Mouse (Mus musculus) left cerebral cortex, postnatal 36 days (tissue): ENCODE data around the gene Rtn4rl1. TPM values are rescaled to one million over a fixed set of nuclear protein-coding genes. Genes with fewer than 3 reads are reported as not detected.

ENCODE experiments used
- DNase-seq, 2 experiments: peaks; one replicate each; pipeline ENCODE4 v3.0.0; 2021 to 2022; ENCODE audit warnings: low spot score in 2 of 2, mixed read lengths in 1 of 2
- intact Hi-C: fragments of 180-260 bp; cut with DNase I; formaldehyde crosslinking; loops from one replicate; pipeline ENCODE4 v1.15.1; 2025
- total RNA-seq, 2 experiments: library from RNA; stranded (reverse); gene quantifications; 2 replicates each; pipeline ENCODE4 v1.2.3; 2021

Gene Rtn4rl1
- total RNA-seq, 2 experiments from 2014 or later, result 83.5 to 88.3 TPM

DNA sequence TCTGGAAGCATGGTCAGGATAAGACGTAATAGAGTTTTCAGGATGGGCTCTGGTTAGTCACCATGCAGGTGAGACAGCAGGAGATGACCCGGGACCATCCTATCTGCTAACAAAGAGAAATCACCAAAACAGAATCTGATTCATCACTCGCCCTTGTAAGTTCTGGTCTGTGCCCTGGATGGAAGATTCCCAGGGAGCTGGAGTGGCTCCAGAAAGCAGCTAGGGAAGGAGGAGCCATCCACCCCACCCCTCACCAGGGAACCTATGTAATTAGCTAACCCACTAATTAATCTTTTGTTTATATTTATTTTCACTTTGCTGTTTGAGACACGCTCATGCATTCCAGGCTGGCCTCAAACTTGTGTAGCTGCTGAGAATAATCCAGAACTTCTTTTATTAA lies 38.9 kb downstream of the Rtn4rl1 start:
- intact Hi-C loops, result loop anchor here (5.0 kb wide), 2 partner anchors 40 to 60 kb away; partner anchors contain the start of genes Dph1 and Rtn4rl1
- no peak for DNase-seq

DNA sequence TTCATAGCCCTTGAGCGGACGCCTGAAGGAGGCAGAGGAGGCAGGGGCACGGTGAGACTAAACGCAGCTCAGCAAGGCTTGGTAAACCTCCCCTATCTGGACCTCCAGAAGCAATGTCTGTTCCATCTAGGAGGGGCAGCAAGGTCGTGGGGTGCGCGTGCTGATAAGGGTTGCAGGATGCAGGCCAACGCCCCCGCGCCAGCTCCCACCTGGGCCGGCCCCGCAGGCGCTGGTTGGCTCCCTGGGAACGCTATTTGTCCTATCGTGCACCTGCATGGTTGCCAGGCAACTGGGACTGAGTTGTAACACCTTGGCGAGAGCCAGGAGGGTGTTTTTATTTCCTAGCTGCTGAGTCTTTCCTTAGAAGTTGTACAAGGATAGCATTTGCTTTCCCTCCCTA lies 41.2 kb downstream of the Rtn4rl1 start:
- peak in 1 of 2 experiments; percentile 26 for DNase-seq
- intact Hi-C loops, result loop anchor here (5.0 kb wide), 2 partner anchors 42 to 58 kb away; partner anchors contain the start of genes Dph1 and Rtn4rl1

DNA sequence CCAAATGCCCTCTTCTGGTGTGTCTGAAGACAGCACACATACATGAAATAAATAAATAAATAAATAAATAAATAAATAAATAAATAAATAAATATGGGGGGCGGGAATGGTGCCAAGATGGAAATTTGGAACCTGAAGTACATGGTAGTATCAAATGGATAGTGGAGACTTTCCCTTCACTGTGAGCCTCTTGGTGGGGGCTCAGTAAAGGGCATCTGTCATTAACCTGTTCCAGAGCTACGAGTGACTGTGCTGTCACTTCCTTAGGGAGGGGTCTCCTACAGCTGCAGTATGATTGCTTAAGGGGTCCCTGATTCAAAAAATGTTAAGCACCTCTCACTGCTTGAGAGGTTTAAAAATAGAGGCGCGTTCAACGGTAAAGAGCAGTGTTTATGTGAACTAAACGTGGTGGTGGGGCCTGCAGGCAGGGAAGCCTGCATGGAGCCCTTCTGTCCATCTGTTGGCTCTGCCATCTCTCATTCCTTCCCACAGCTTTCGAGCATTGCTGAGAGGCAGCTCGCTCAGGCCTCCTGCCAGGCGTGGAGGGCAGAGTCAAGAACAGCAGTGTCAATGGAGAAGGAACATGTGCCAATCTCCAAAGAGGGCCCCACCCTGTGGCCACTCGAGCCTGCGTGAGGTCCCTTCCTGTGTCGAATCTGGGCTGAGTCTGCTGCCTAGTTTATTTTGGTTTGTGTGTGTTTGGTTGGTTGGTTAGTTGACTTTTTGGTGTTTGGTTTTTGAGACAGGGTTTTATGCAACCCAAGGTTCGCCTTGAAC lies 46.8 kb downstream of the Rtn4rl1 start:
- no peak for DNase-seq
- intact Hi-C loops, result no loop called here

DNA sequence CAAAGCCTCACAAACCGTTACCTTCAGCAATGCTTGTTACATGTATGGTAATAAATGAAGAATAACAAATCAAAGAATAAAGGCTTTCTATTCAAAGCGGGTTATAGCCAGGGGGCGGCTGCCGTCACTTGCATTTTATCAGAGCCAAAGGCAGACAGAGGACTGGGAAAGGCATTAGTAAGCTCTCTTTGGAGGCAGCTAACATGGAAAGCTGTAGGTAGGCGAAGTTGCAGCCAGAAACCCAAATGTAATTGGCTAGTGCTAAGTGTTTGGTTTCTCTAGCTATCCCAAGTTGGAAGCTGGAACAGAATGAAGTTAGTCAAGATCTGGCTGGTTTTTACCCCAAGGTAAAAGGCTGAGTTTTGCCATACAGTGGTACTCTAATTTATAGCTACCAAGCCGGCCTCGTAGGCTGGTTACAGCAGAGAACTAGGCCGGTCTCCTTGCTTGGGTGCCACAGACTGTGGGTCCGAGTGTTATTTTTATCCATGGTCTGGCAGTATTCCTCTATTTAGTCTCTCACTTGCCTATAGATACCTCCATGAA lies 49.2 kb downstream of the Rtn4rl1 start:
- intact Hi-C loops, result no loop called here
- no peak for DNase-seq

DNA sequence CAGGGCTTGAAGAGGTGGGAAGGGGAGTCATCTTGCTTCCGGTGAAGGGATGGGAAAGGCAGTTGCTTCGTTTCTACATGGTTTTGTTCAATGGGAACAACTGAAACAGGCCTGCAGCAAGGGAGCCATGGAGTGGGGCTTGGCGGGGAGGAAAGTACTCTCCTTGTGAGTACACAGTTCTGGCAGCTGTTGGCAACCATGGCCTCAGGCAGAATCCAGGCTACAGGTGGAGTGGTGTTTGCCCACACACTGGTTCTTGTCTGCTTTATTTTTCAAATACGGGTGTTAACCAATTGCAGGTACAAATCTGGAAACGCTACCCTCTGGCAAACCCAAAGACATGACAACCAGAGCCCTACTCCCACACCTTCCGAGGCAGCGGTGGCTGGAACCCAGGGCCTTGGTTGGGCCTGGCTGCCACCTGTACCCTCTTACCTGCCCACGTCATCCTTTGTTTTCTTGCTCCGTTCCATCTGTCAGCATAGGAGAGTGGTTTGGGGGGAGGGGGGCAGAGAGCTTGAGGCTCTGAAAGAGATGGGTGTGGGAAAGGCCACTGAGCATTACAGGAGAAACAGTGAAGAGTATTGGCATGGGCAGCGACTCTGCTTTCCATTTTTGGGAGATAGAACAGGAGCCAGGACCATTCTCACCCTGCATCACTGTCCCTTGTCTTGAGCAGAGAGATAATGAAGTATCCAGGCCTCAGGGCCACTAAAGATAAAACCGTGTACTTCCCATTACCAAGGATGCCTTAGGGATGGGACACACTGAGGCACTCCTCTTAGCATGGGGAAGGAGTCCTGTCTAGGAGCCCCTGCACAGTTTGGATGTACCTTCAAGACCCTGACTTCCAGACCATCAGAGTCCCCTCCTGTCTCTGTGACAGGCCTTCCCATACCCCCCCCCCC lies 51.0 kb downstream of the Rtn4rl1 start:
- intact Hi-C loops, result no loop called here
- no peak for DNase-seq

DNA sequence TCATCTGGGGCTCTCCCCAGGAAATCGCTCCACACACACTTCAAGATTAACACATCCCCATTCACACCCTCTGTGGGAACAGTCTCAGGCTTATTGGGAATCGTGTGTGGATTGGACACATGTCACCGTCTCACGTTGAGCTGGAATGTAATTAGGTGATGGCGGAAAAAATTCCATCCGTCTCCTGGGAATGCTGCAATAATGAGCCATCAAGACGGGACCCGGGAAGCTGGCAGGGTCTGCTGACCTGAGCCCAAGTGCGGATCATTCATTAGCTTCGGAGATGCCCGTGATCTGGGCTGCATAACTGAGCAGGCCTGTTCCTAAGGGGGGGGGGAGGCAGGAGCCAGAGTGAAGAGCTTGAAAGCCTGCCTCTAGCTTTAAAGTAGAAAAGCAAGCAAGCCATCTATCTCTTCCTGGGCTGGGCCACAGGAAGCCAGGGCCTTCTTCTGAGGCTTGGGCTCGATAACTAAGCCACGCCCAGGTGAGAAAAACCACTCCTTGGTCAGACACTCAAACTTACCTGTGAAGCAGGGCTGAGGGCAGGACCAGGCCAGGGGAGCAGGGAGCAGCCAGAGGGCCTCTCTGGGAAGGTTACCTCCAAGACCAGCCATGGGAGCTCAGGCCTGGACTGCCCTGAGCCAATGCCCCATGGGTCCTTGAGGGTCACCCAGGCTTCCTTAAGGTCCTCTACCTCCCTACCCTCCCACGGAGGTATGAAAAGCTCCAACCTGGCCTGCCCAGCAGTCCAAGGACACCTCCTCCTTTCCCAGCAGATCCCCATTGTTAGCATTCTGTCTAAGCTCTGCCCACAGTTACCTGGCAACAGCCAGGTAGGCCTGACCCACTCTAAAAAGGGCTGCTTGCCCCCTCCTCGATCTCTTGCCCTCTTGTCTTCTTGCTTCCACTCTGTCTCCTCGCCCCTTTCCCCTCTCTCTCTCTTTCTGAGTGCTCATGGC lies 52.1 kb downstream of the Rtn4rl1 start:
- no peak for DNase-seq
- intact Hi-C loops, result no loop called here

DNA sequence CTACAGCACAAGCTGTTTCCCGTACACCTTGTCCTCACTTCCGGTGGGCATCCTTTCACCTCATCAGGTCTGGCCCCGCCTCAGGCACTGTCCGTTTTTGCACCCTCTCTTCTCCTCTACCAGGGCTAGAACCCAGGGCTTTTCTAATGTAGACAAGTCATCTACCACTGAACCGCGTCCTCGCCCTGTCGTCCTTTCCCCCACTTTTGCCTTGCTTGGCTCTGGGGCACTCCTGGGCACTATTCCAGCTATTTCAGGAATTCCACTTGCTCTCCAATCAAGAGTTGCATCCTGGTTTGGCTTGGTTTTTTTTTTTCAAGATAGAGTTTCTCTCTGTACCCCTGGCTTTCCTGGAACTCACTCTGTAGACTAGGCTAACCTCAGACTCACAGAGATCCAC lies 53.0 kb downstream of the Rtn4rl1 start:
- intact Hi-C loops, result no loop called here
- DNase-seq, result no peak

DNA sequence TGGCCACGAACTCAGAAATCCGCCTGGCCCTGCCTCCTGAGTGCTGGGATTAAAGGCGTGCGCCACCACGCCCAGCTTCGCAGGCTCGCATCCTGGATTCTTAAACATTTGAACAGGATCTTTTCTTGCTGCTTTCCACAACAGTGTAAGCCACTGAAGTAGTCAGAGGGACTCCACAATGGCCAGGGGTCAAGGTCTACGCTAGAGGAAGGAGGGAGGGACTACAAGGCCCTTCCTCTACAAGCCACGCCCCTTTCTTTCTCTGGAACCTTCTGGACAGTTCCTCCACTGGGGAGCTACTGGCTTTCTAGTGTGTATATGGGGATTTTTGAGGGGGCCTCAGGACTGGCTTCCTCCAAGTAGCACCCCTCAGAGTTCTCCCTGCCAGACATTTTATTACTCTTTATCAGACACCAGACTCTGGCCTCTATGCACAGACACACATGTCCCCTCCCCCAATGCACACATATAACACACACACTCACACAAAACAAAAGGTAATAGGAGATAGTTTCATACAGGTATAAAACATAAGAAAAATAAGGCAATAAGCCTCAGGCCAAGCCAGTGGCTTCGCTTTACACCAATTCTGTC lies 53.7 kb downstream of the Rtn4rl1 start:
- intact Hi-C loops, result no loop called here
- DNase-seq, result no peak

DNA sequence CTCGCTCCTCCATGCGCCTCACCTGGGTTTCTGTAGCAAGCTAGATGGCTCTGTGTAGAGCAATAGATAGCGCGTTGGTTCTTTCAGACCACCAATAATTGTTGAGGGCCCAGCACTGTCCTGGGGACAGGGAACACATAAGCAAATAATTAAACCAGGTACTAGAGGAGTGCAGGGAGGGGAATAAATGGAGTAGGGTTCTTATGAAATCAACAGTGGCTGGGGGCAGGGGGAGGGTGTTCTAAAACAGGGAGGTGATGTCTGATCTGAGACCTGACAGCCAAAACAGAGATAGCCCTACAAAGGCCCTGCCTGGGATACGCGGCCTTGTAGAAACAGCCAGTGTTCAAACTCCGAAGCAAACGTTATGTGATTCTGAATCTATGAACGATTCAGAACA lies 56.0 kb downstream of the Rtn4rl1 start:
- no peak for DNase-seq
- intact Hi-C loops, result no loop called here

DNA sequence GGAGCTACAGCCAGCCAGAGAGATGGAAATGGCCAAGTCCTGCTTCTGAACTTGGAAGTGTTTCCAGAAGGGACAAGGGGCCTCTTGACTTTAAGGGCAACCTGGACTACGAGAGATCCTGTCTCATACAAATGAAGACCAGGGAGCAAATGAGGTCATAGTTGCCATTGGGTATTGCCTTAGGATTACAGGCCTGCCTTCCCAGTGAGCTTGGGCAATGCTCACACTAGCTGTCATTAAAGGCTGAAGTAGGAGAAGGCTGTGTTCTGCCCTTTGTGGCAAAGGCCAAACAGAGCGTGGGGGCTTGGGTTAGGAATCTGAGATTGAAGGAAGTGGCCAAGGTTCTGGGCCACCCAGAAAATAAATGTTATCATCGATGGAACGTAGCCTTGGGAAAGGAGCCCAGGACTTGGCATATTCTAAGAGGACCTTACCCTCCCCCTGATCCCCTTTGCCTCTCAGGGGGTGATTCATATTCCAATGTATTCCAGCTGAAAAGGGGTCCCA lies 57.5 kb downstream of the Rtn4rl1 start:
- no peak for DNase-seq
- intact Hi-C loops, result no loop called here

DNA sequence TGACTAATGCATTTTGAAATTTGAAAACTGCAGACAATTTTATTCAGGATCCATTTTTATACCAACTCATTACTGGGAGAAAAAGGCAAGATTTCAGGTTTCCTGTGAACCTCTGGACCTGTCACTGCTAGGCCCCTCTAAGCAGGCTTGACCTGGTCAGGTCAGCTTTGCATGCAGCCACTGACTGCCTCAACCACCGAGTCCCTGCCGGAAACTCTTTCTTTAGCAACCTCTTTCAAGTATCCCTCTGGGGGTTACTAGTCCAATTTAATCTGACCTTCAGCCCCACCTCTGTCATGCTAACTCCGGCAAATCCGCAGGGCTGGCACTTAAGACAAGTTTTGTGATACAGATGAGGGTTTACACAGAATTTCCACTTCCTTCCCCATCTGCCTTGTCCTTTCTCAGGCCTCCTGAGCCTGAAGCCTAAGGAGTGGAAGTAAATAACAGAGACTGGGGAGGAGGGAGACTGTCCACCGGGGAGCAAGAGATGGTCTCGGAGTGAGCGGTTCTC lies 58.0 kb downstream of the Rtn4rl1 start:
- DNase-seq, result no peak
- intact Hi-C loops, result no loop called here

DNA sequence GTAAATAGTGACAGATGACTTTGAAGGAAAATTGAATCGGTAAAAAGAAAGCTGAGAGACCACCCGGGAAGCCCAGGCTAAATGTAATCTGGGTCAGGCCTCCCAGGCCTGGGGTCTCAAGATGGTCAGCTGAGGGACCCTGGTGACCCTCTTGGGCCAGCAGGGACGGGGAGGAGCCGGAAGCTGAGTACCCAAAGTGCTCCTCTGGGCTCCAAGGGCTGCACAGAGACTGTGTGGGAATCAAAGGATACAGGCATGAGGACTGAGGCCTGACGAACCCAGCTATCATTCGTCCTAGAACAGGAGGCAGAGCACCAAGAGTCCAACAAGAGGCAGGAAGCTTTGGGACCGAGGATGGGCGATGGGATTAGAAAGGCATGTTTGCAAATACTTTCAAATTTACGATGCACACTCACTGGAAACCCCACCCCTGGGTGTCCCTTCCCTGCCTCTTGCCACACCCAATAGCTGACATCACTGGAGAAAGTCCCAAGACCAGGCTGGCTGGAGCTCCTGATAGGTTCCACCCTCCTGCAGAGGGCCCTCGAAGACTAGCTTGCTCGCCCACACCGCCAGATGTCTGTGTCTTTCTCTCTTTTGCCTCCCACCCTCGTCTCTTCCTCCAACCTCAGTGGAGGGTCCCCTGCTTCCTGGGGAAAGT lies 60.8 kb downstream of the Rtn4rl1 start:
- peak; percentile 60 to 72 for DNase-seq
- intact Hi-C loops, result no loop called here

DNA sequence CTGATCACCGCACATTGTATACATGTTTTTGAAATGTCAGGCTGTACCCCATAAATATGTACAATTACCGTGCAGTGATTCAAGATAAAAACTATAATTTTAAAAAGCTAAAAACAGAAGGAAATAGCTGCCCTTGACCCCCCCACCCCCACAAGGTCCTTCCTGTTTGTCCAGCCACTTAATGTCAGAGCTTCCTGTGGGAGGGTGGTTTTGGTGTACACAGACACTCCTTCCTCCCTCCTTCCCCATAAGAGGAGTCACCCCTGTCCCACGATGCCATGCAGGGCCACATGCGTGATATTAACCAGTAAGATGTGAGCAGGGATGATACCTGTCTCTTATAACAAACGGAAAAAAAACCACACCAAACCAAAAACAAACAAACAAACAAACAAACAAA lies 61.7 kb downstream of the Rtn4rl1 start:
- intact Hi-C loops, result no loop called here
- no peak for DNase-seq

DNA sequence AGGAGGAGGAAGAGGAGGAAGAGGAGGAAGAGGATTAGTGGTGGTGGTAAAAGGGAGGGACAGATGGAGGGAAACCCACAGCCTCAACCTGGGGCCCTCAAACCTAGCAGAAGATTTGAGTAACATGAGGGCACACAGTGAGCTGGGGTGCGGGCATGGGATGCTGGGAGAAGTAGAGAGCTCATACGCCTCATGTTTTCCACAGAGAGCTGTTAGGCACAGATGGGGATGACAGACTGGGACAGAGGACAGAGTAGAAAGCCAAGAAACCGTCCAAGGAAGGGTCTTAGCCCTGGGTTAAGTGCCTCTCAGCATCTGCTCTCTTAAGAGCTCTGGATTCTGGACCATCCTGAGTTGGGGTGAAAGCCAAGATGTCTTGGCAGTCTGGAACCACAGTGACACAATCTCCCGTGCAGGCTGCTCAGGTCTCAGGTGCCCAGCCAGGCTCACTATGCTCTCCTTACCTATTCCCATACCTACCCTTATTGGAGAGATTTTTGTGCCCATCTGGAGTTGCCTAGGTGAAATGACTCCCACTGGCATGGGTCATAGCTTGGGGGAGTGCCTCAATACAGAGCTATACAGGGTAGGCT lies 63.6 kb downstream of the Rtn4rl1 start:
- no peak for DNase-seq
- intact Hi-C loops, result no loop called here

DNA sequence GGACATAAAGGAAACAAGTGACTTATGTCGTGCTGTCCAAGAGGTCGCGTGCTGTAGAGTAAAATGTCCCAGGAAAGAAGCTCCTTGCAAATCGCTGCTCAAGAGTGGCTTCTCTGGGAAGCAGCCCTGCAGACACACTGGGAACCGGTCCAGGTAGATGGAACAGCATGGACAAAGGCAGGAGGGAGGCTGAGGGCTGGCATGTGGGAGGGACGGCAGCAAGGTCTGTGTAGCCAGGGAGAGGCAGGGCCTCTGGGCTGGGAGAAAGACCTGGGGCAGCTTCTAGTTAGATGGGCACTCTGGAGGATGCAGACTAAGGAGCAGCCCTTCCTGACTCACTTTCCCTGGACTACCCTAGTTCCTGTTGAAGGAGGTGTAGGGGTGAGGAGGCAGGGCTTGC lies 65.8 kb downstream of the Rtn4rl1 start:
- intact Hi-C loops, result no loop called here
- DNase-seq, result no peak

DNA sequence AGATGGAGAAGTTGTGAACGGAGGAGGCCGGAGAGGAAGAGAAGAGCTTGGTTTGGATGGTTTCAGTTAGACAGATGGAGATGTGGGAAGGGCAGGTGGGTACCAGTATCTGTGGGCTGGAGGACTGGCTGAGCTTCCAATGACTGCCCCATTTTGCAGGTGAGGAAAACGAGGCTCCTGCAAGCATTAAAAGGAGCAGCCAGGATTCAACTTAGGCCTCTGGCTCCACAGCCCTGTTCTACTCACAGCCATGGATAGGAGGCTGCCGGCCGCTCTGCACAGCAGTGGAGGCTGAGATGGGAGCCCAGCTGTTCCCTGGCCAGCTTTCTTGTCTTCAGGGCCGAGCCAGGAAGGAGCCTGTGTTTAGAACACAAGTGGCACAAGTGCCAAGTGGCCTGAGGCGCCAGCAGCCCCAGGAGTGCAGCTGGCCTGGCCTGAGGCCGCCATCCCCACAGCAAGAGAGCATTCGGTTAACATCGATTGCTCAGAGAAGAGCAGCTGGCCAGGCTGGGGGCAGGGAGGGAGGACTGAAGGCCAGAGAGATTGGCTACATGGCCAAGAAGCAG lies 66.5 kb downstream of the Rtn4rl1 start:
- peak; percentile 47 to 76 for DNase-seq
- intact Hi-C loops, result no loop called here

DNA sequence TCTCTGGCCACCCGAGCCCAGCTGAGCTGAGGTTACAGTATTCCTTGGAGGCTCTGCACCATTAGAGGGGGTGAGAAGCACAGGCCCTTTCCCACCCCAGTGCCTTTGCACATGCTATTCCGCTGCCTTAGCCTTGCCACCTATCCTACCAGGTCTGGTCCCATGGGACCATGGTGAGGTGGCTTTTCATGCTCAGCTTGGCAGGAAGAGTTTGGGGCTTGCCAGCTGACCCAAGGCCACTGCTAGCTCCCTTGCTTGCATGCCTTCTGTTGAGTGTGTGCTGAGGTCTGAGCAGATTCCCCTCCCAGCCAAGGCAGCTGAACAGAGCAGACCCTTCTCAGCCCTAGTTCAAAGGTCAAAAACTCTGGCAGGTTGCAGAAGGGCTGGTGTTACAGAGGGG lies 67.4 kb downstream of the Rtn4rl1 start:
- no peak for DNase-seq
- intact Hi-C loops, result no loop called here
